Mouse (Mus musculus): ENCODE results near the gene Atp2a3. TPM values are rescaled to one million over a fixed set of nuclear protein-coding genes. Genes with fewer than 3 reads are reported as not detected.

The Atp2a3 gene
- polyA plus RNA-seq, 1 experiment, result 256 TPM

- Histone ChIP-seq H3K4me3 (replicated peaks; ENCODE audit: extremely low read depth, low read depth, low read length) (no peak overlapping the region), H3K4me1 (ENCODE audit: control insufficient read depth, insufficient read depth, low read length) (no peaks in the 10 kb centered on the region; the same call in 1 of the 2 replicates)
- WGBS, result 78% methylated on average over 13 of the region's 13 CpGs
- DNase-seq, result no peak
- no peak for TF ChIP-seq POLR2A (IDR thresholded peaks at IDR 0.05; ENCODE audit: borderline replicate concordance, extremely low read depth, low read depth, low read length)
- no peak for TF ChIP-seq CTCF (IDR thresholded peaks at IDR 0.05; ENCODE audit: insufficient read depth, low read length)
These were observed 14.1 kb downstream of the Atp2a3 start for GRCm38 (mm10) chr11:72974995-72975503.

DNA sequence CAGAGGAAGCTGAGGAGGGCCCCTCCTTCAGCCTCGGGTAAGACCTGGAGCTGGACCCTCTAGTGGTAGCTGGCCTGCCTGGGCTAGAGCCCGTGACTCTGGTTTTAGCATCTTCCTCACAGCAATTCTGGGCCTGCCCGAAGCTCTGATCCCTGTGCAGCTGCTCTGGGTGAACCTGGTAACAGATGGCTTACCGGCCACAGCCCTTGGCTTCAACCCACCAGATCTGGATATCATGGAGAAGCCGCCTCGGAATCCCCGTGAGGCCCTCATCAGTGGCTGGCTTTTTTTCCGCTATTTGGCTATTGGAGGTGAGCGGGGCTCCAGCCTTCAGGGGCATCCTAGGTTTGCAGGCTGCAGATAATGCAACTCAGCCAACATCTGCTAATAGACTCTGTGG, 21.5 kb downstream of the Atp2a3 start:
- Histone ChIP-seq H3K4me3 (replicated peaks; ENCODE audit: extremely low read depth, low read depth, low read length) (no peak overlapping the region), H3K4me1 (ENCODE audit: control insufficient read depth, insufficient read depth, low read length) (peaks cover 3% of the 10 kb centered on the region)
- DNase-seq, result no peak
- WGBS, result 90% methylated on average over 9 of the region's 9 CpGs
- TF ChIP-seq POLR2A (IDR thresholded peaks at IDR 0.05; ENCODE audit: borderline replicate concordance, extremely low read depth, low read depth, low read length) (no peak), CTCF (IDR thresholded peaks at IDR 0.05; ENCODE audit: insufficient read depth, low read length) (no peak)

GRCm38 (mm10) chr11:72983283-72983682, 22.3 kb downstream of the Atp2a3 start:
- Histone ChIP-seq H3K4me3 (replicated peaks; ENCODE audit: extremely low read depth, low read depth, low read length) (no peak overlapping the region), H3K4me1 (ENCODE audit: control insufficient read depth, insufficient read depth, low read length) (peaks cover 3% of the 10 kb centered on the region)
- 51% methylated on average over 5 of the region's 5 CpGs for WGBS
- TF ChIP-seq CTCF (IDR thresholded peaks at IDR 0.05; ENCODE audit: insufficient read depth, low read length), result peak; percentile 49
- no peak for TF ChIP-seq POLR2A (IDR thresholded peaks at IDR 0.05; ENCODE audit: borderline replicate concordance, extremely low read depth, low read depth, low read length)
- no peak for DNase-seq

DNA sequence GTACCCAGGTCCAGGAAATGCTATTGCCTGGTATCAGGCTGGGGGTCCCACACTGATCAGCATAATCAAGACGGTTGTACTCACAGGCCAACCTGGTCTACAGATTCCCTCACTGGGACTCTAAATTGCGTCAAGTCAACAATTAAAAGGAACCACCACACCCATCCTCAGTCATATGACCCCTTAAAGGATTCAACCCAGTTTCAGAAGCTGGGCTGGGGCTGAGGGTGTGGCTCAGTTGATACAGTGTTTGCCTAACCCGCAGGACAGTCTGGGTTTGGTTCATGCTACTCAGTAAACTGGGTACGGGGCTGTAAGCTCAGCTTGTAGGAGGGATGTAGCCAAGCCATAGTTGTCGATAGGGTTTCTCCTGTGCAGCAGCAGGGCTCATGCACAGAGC, 25.8 kb downstream of the Atp2a3 start:
- Histone ChIP-seq H3K4me3 (replicated peaks; ENCODE audit: extremely low read depth, low read depth, low read length) (no peak overlapping the region), H3K4me1 (ENCODE audit: control insufficient read depth, insufficient read depth, low read length) (peaks cover 3% of the 10 kb centered on the region)
- no peak for TF ChIP-seq CTCF (IDR thresholded peaks at IDR 0.05; ENCODE audit: insufficient read depth, low read length)
- TF ChIP-seq POLR2A (IDR thresholded peaks at IDR 0.05; ENCODE audit: borderline replicate concordance, extremely low read depth, low read depth, low read length), result no peak
- no peak for DNase-seq
- WGBS, result 50% methylated on average over 5 of the region's 5 CpGs

DNA sequence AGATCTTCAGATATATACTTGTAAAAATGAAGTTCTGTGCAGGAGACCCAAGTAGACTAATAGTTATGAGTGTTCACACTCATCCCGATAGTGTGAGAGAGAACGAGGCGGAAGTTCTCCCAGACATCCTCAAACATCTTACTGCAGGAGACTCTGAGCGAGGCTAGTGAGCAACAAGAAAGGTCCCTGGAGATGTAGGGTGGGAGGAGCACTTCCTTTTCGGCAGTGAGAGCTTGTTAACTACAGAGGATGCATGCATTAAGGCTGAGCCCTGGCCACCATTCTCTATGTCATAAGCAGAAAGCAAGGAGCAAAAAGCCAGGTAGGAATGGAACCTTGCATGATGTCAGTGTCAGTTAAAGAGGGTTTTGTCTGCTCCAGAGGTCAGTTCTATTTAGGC, 26.3 kb downstream of the Atp2a3 start:
- Histone ChIP-seq H3K4me1 (ENCODE audit: control insufficient read depth, insufficient read depth, low read length) (peaks cover 3% of the 10 kb centered on the region), H3K4me3 (replicated peaks; ENCODE audit: extremely low read depth, low read depth, low read length) (no peak overlapping the region)
- WGBS, result 53% methylated on average over 5 of the region's 5 CpGs
- DNase-seq, result no peak
- TF ChIP-seq POLR2A (IDR thresholded peaks at IDR 0.05; ENCODE audit: borderline replicate concordance, extremely low read depth, low read depth, low read length) (no peak), CTCF (IDR thresholded peaks at IDR 0.05; ENCODE audit: insufficient read depth, low read length) (no peak)

DNA sequence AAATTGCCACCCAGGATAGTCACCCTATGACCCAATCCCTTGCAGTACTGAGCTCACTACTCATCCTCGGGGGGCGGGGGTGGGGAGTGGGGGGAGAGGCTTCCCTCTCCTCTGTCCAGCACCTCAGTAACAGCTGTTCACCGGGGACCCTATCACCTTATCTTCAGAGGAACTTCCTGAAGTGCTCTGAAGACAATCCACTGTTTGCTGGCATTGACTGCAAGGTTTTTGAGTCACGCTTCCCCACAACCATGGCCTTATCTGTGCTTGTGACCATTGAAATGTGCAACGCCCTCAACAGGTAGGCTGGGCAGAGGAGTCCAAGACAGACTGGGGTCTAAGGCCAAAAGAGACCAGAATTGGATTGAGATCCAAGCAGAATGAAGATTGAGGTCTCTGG, 26.8 kb downstream of the Atp2a3 start:
- 37% methylated on average over 5 of the region's 5 CpGs for WGBS
- no peak for DNase-seq
- TF ChIP-seq POLR2A (IDR thresholded peaks at IDR 0.05; ENCODE audit: borderline replicate concordance, extremely low read depth, low read depth, low read length) (no peak), CTCF (IDR thresholded peaks at IDR 0.05; ENCODE audit: insufficient read depth, low read length) (no peak)
- H3K4me1 ChIP-seq (ENCODE audit: control insufficient read depth, insufficient read depth, low read length), result peaks cover 3% of the 10 kb centered on the region
- H3K4me3 ChIP-seq (replicated peaks; ENCODE audit: extremely low read depth, low read depth, low read length), result no peak overlapping the region

- DNase-seq, result no peak
- peaks cover 3% of the 10 kb centered on the region for H3K4me1 ChIP-seq (ENCODE audit: control insufficient read depth, insufficient read depth, low read length)
- no peak overlapping the region for H3K4me3 ChIP-seq (replicated peaks; ENCODE audit: extremely low read depth, low read depth, low read length)
- TF ChIP-seq POLR2A (IDR thresholded peaks at IDR 0.05; ENCODE audit: borderline replicate concordance, extremely low read depth, low read depth, low read length) (no peak), CTCF (IDR thresholded peaks at IDR 0.05; ENCODE audit: insufficient read depth, low read length) (no peak)
- WGBS, result 58% methylated on average over 6 of the region's 6 CpGs
These were observed 28.1 kb downstream of the Atp2a3 start for GRCm38 (mm10) chr11:72989044-72989443.

DNA sequence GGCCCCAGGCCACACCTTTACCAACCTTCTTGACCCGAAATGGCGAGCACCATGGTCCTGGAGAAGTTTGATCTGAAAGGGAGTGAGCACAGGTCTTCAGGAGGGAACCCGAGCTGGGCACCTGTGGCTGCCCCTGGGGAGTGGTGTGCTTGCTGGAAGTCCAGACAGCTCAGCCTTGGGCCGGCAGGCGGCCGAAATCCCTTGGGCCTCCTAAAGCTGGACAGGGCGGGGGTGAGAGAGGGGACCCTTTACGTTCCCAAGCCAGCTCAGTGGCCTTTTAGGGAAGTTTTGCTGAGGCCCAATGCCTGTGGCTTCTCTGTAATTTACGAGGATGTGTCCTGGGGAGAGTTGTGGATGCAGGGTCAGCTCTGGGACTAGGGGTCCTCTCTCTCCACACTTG, 29.7 kb downstream of the Atp2a3 start:
- Histone ChIP-seq H3K4me1 (ENCODE audit: control insufficient read depth, insufficient read depth, low read length) (peaks cover 3% of the 10 kb centered on the region), H3K4me3 (replicated peaks; ENCODE audit: extremely low read depth, low read depth, low read length) (no peak overlapping the region)
- WGBS, result 86% methylated on average over 9 of the region's 9 CpGs
- no peak for TF ChIP-seq POLR2A (IDR thresholded peaks at IDR 0.05; ENCODE audit: borderline replicate concordance, extremely low read depth, low read depth, low read length)
- no peak for TF ChIP-seq CTCF (IDR thresholded peaks at IDR 0.05; ENCODE audit: insufficient read depth, low read length)
- DNase-seq, result no peak

DNA sequence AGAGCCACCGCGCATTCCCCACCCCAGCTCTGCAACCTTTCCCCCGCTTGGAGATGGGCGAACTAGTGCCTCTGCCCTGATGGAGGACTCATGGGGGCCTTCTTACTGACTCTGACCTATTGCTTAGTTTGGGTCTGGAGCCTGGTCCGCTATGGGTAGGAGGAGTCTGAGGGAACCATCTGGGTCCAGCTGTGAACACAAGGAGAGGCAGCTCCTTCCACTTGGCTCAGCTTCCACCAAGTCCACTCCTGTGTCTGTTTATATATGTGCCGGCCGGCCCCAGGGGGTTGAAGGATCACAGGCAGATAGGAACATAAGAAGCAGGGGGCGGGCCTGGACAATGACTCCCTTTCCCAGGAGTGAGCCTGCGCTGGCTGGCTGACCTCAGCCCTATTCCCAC, 31.0 kb downstream of the Atp2a3 start:
- TF ChIP-seq CTCF (IDR thresholded peaks at IDR 0.05; ENCODE audit: insufficient read depth, low read length) (no peak), POLR2A (IDR thresholded peaks at IDR 0.05; ENCODE audit: borderline replicate concordance, extremely low read depth, low read depth, low read length) (no peak)
- WGBS, result 45% methylated on average over 9 of the region's 9 CpGs
- DNase-seq, result no peak
- Histone ChIP-seq H3K4me3 (replicated peaks; ENCODE audit: extremely low read depth, low read depth, low read length) (no peak overlapping the region), H3K4me1 (ENCODE audit: control insufficient read depth, insufficient read depth, low read length) (peaks cover 3% of the 10 kb centered on the region; the same call in 1 of the 2 replicates)

- TF ChIP-seq POLR2A (IDR thresholded peaks at IDR 0.05; ENCODE audit: borderline replicate concordance, extremely low read depth, low read depth, low read length) (no peak), CTCF (IDR thresholded peaks at IDR 0.05; ENCODE audit: insufficient read depth, low read length) (no peak)
These were observed 35.4 kb downstream of the Atp2a3 start for GRCm38 (mm10) chr11:72996346-72996745.

More at GRCm38 (mm10) chr11:72996346-72996745, 35.4 kb downstream of the Atp2a3 start:
- Histone ChIP-seq H3K4me3 (replicated peaks; ENCODE audit: extremely low read depth, low read depth, low read length) (no peak overlapping the region), H3K4me1 (ENCODE audit: control insufficient read depth, insufficient read depth, low read length) (peaks cover 5% of the 10 kb centered on the region; the same call in 1 of the 2 replicates)
- DNase-seq, result no peak
- 36% methylated on average over 6 of the region's 6 CpGs for WGBS

Data from lung, adult 2 months (tissue).